Mouse (Mus musculus) CH12.LX (cell line): ENCODE results near the gene Vipr2. TPM values are rescaled to one million over a fixed set of nuclear protein-coding genes. Genes with fewer than 3 reads are reported as not detected.
A peak's percentile ranks its signal among the peaks of the same experiment; 100 is the strongest.

ENCODE experiments used
- DNase-seq: peaks from one replicate; pipeline ENCODE4 v3.0.0-alpha.2; 2013; ENCODE audit errors: extremely low read depth
- H3K27ac ChIP-seq: 2 replicates; pipeline ENCODE4 v1.5.1; 2012; ENCODE audit warnings: low read depth, mild to moderate bottlenecking, control low read depth, moderate library complexity; ENCODE audit not compliant: insufficient read depth
- H3K27me3 ChIP-seq: replicated peaks from 2 replicates; pipeline ENCODE3; 2012; ENCODE audit warnings: inconsistent platforms
- H3K36me3 ChIP-seq, 2 experiments: replicated peaks in 1 of 2; 2 replicates each; pipeline versions ENCODE3 to v1.6.1; 2012; ENCODE audit warnings: inconsistent platforms in 1 of 2, low read length in 1 of 2, mild to moderate bottlenecking in 1 of 2, mixed read lengths in 1 of 2, moderate library complexity in 1 of 2; ENCODE audit not compliant: control insufficient read depth in 1 of 2, insufficient read depth in 1 of 2
- H3K4me1 ChIP-seq, 2 experiments: 2 replicates each; pipeline ENCODE4 v1.6.1; 2012; ENCODE audit warnings: inconsistent platforms in 1 of 2, moderate library complexity in 1 of 2; ENCODE audit not compliant: insufficient read depth in 2 of 2, control insufficient read depth in 1 of 2
- H3K4me2 ChIP-seq: 2 replicates; pipeline ENCODE4 v1.6.1; 2012; ENCODE audit warnings: low read depth, mild to moderate bottlenecking, control low read depth; ENCODE audit not compliant: poor library complexity, insufficient read depth, severe bottlenecking
- H3K4me3 ChIP-seq, 3 experiments: fragments of 150-350 bp in 1 of 3; sonication (generic) in 1 of 3; replicated peaks in 1 of 3; 2 replicates each; pipeline versions ENCODE3 to v1.5.1; 2011 to 2012; ENCODE audit warnings: low read depth in 2 of 3, low read length in 2 of 3, mild to moderate bottlenecking in 2 of 3, moderate library complexity in 2 of 3, control low read depth in 1 of 3, improper control_type of control experiment in 1 of 3, inconsistent platforms in 1 of 3, mixed read lengths in 1 of 3; ENCODE audit not compliant: poor library complexity in 1 of 3
- H3K79me2 ChIP-seq: replicated peaks from 2 replicates; pipeline ENCODE4 v1.6.1; 2012; ENCODE audit warnings: mild to moderate bottlenecking, moderate library complexity; ENCODE audit not compliant: control insufficient read depth, poor library complexity, insufficient read depth, severe bottlenecking; ENCODE audit errors: extremely low read depth
- H3K9ac ChIP-seq: 2 replicates; pipeline ENCODE4 v1.6.1; 2012; ENCODE audit warnings: low read depth, mild to moderate bottlenecking, control low read depth, moderate library complexity; ENCODE audit not compliant: insufficient read depth
- H3K9me3 ChIP-seq: replicated peaks from 2 replicates; pipeline ENCODE3; 2012; ENCODE audit warnings: low read length, inconsistent platforms, mixed read lengths
- BHLHE40 ChIP-seq: IDR thresholded peaks from 2 replicates; pipeline ENCODE4 v1.6.1; 2011; ENCODE audit warnings: mild to moderate bottlenecking, low read depth, low read length, improper control_type of control experiment
- CHD1 ChIP-seq: IDR thresholded peaks from 2 replicates; pipeline ENCODE4 v1.6.1; 2012; ENCODE audit warnings: low read depth, low read length, improper control_type of control experiment, inconsistent platforms
- CHD2 ChIP-seq: IDR thresholded peaks from 2 replicates; pipeline ENCODE4 v1.6.1; 2011; ENCODE audit warnings: low read length, improper control_type of control experiment
- CTCF ChIP-seq, 2 experiments: IDR thresholded peaks in 1 of 2; conservative IDR thresholded peaks in 1 of 2; 2 replicates each; pipeline ENCODE4 v1.5.1; 2011 to 2012; ENCODE audit warnings: low read depth in 2 of 2, low read length in 2 of 2, improper control_type of control experiment in 1 of 2, inconsistent platforms in 1 of 2, mild to moderate bottlenecking in 1 of 2, moderate library complexity in 1 of 2
- E2F4 ChIP-seq: IDR thresholded peaks from 2 replicates; pipeline ENCODE4 v1.6.1; 2011; ENCODE audit warnings: low read depth, low read length, improper control_type of control experiment; ENCODE audit not compliant: insufficient replicate concordance
- ELF1 ChIP-seq: IDR thresholded peaks from 2 replicates; pipeline ENCODE4 v1.6.1; 2014; ENCODE audit warnings: low read depth, mild to moderate bottlenecking, inconsistent platforms, low read length, improper control_type of control experiment
- HCFC1 ChIP-seq: IDR thresholded peaks from 2 replicates; pipeline ENCODE4 v1.6.1; 2012; ENCODE audit warnings: low read depth, mild to moderate bottlenecking, inconsistent platforms, low read length, improper control_type of control experiment
- KAT2A ChIP-seq: IDR thresholded peaks from 2 replicates; pipeline ENCODE4 v1.6.1; 2012; ENCODE audit warnings: low read length, improper control_type of control experiment, inconsistent platforms; ENCODE audit not compliant: insufficient replicate concordance
- MAFK ChIP-seq: IDR thresholded peaks from 2 replicates; pipeline ENCODE4 v1.6.1; 2011; ENCODE audit warnings: low read length, improper control_type of control experiment; ENCODE audit not compliant: insufficient replicate concordance
- MAZ ChIP-seq: IDR thresholded peaks from 2 replicates; pipeline ENCODE4 v1.6.1; 2012; ENCODE audit warnings: low read depth, mild to moderate bottlenecking, inconsistent platforms, low read length, improper control_type of control experiment, moderate library complexity
- MYC ChIP-seq: IDR thresholded peaks from 2 replicates; pipeline ENCODE4 v1.6.1; 2011; ENCODE audit warnings: low read depth, mild to moderate bottlenecking, improper control_type of control experiment, low read length
- NELFE ChIP-seq: IDR thresholded peaks from 2 replicates; pipeline ENCODE4 v1.6.1; 2011; ENCODE audit warnings: low read depth, low read length, improper control_type of control experiment
- RAD21 ChIP-seq: IDR thresholded peaks from 2 replicates; pipeline ENCODE4 v1.6.1; 2011; ENCODE audit warnings: low read depth, mild to moderate bottlenecking, low read length, improper control_type of control experiment, moderate library complexity
- RCOR1 ChIP-seq: conservative IDR thresholded peaks from 2 replicates; pipeline ENCODE4 v1.6.1; 2012; ENCODE audit warnings: low read depth, mild to moderate bottlenecking, inconsistent platforms, low read length, improper control_type of control experiment
- SIN3A ChIP-seq: IDR thresholded peaks from 2 replicates; pipeline ENCODE4 v1.6.1; 2012; ENCODE audit warnings: low read length, improper control_type of control experiment, inconsistent platforms
- SMC3 ChIP-seq: IDR thresholded peaks from 2 replicates; pipeline ENCODE4 v1.6.1; 2011; ENCODE audit warnings: low read depth, low read length, improper control_type of control experiment
- TBP ChIP-seq: conservative IDR thresholded peaks from 2 replicates; pipeline ENCODE4 v1.6.1; 2011; ENCODE audit warnings: low read depth, low read length, improper control_type of control experiment
- TCF12 ChIP-seq: IDR thresholded peaks from 2 replicates; pipeline ENCODE4 v1.6.1; 2014; ENCODE audit warnings: low read depth, mild to moderate bottlenecking, inconsistent platforms, low read length, improper control_type of control experiment
- UBTF ChIP-seq: IDR thresholded peaks from 2 replicates; pipeline ENCODE4 v1.6.1; 2012; ENCODE audit warnings: low read depth, mild to moderate bottlenecking, inconsistent platforms, low read length, improper control_type of control experiment, moderate library complexity
- USF1 ChIP-seq: IDR thresholded peaks from 2 replicates; pipeline ENCODE4 v1.6.1; 2014; ENCODE audit warnings: low read depth, mild to moderate bottlenecking, inconsistent platforms, low read length, improper control_type of control experiment
- ZC3H11A ChIP-seq: IDR thresholded peaks from 2 replicates; pipeline ENCODE4 v1.6.1; 2012; ENCODE audit warnings: low read depth, mild to moderate bottlenecking, inconsistent platforms, low read length, improper control_type of control experiment
- ZMIZ1 ChIP-seq: IDR thresholded peaks from 2 replicates; pipeline ENCODE4 v1.6.1; 2012; ENCODE audit warnings: low read depth, mild to moderate bottlenecking, inconsistent platforms, low read length, improper control_type of control experiment
- dilution Hi-C: fragments of 300-500 bp; cut with MboI; formaldehyde crosslinking; loops from 2 replicates; pipeline ENCODE4 v1.14.3; 2020; ENCODE audit warnings: low sequenced_read_pairs; ENCODE audit not compliant: extremely low pct_unique_long_range_greater_than_20kb, extremely low pct_ligation_motif_present
- in situ Hi-C: fragments of 300-500 bp; cut with MboI; formaldehyde crosslinking; loops from 3 replicates; pipeline ENCODE4 v1.14.3; 2019; ENCODE audit warnings: low sequenced_read_pairs, low pct_ligation_motif_present, low pct_unique_long_range_greater_than_20kb, mixed read lengths
- polyA plus RNA-seq: library from polyadenylated mRNA; unstranded; fragments of >175 nt; gene quantifications from 2 replicates; pipeline ENCODE4 v1.2.1, GENCODE M21; 2012; ENCODE audit warnings: low read depth; ENCODE audit not compliant: insufficient read length
- total RNA-seq, 2 experiments: library from RNA; depleted of rRNA; stranded (reverse); fragments of 300-350 nt in 1 of 2; fragments of >200 nt in 1 of 2; gene quantifications; 2 replicates each; pipeline ENCODE4 v1.2.3; 2012 to 2014

Gene Vipr2
- total and polyA plus RNA-seq, 3 experiments: 0.05 to 0.19 TPM; not detected in 1

GRCm38 (mm10) chr12:116138322-116139205 is 61.0 kb downstream of the Vipr2 start (continued):
- peak; percentile 69; the same call in 1 of the 2 replicates for TF ChIP-seq MAFK
- no peak for TF ChIP-seq MAZ
- no peak for TF ChIP-seq ELF1
- TF ChIP-seq CHD1: no peak
- TF ChIP-seq MYC: no peak
- TF ChIP-seq SIN3A: no peak
- no peak for TF ChIP-seq TBP
- peak; percentile 49 for TF ChIP-seq SMC3
- no peak for TF ChIP-seq NELFE
- TF ChIP-seq ZMIZ1: no peak
- no peak for TF ChIP-seq RCOR1
- no peak for TF ChIP-seq USF1
- no peak for TF ChIP-seq BHLHE40
- no peak for TF ChIP-seq ZC3H11A

- TF ChIP-seq ZMIZ1 (no peak), MAFK (no peak), CHD2 (no peak), RAD21 (no peak), KAT2A (no peak), CHD1 (no peak), MYC (no peak), E2F4 (no peak), ELF1 (no peak), TCF12 (no peak), HCFC1 (no peak), RCOR1 (no peak), TBP (no peak), UBTF (no peak), ZC3H11A (no peak), CTCF (conservative IDR thresholded peaks at IDR 0.05 in 1 of 2, IDR thresholded peaks at IDR 0.05 in 1 of 2; ENCODE audit: low read depth in 2 of 2, low read length in 2 of 2) (no peak)
- dilution Hi-C loops: no loop called here
- no peaks in the 10 kb centered on the region for H3K27me3 ChIP-seq
- H3K9ac ChIP-seq: no peak overlapping the region
- no peaks in the 10 kb centered on the region for H3K9me3 ChIP-seq
- peak; percentile 35 for DNase-seq
- in situ Hi-C loops: no loop called here
- H3K4me2 ChIP-seq: no peak overlapping the region
- H3K27ac ChIP-seq: no peak overlapping the region
- H3K36me3 ChIP-seq: no peaks in the 10 kb centered on the region
- peaks cover 27 to 85% of the 10 kb centered on the region in 2 experiments for H3K4me1 ChIP-seq
- H3K4me3 ChIP-seq: no peak overlapping the region
- no peaks in the 10 kb centered on the region for H3K79me2 ChIP-seq
These were observed 63.1 kb downstream of the Vipr2 start for GRCm38 (mm10) chr12:116140605-116141004.
